ENCODE assay signal across 8 mouse cellular contexts in the genomic region with DNA sequence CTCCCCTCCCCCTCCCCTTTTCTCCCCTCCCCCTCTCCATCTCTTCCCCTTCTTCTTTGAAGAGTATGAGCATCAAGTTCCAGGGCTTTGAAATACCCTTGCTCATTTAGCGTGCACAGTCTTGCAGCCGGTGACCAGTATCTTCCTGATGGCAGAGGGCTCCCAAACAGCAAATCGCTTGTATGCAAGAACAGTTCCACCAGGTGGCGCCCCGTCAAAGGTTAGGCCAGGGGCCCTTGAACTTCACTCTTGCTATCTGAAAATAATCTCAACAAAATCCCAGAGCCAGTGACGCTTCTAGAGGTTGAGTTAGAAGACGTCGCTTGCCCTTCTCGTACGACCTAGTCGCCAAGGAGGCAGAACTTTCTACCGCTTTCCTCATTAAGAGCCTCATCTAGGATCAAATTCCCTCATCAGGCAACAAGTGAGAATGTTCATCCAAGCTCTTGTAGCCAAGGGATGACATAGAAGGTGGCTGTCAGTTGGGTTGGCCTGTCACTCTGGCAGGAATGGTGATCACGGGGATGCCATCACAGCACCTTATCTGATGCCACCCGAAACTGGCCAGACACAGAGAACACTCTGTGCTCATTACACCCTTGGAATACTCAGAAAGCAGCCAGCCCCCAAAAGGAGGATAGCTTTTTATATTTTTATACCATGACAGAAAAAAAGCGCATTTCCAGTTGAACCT.
A peak's percentile ranks its signal among the peaks of the same experiment; 100 is the strongest.
DNase-seq lines count a peak whose midpoint lies in the region; ATAC-seq and TF ChIP-seq lines count a peak whose summit lies in the region.

No protein-coding gene starts in this region.

- no peaks in the 10 kb centered on the region for H3K27me3 ChIP-seq in heart, embryonic 12.5 days (replicated peaks)
- H3K27me3 ChIP-seq in liver, postnatal 0 days (ENCODE audit: insufficient read depth, low read length) = no peaks in the 10 kb centered on the region

- H3K9ac ChIP-seq in heart, embryonic 12.5 days = no peak overlapping the region
- no peak overlapping the region for H3K9ac ChIP-seq in liver, postnatal 0 days (replicated peaks)

- WGBS in heart, embryonic 12.5 days = 25% methylated on average over 15 of the region's 15 CpGs
- WGBS in liver, postnatal 0 days (ENCODE audit: insufficient replicate concordance) = 21% methylated on average over 15 of the region's 15 CpGs

- peak; percentile 90 to 91 for DNase-seq in B cell, adult 2 months
- DNase-seq in adrenal gland, adult 18-20 months (ENCODE audit: low spot score in 2 of 2) = peak; percentile 92 to 94
- peak; percentile 92 for DNase-seq in embryo, embryonic 11 days
- peak; percentile 89 to 97 for DNase-seq in kidney, postnatal 36 days
- peak; percentile 90 for DNase-seq in liver, postnatal 0 days
- peak; percentile 51 to 58 for DNase-seq in thymus, adult 18-20 months

- no peak for TF ChIP-seq EP300 in liver, postnatal 0 days (IDR thresholded peaks at IDR 0.05; ENCODE audit: low read depth)

- no peak overlapping the region for H3K27ac ChIP-seq in heart, embryonic 12.5 days (ENCODE audit: poor library complexity, severe bottlenecking)
- no peak overlapping the region for H3K27ac ChIP-seq in liver, postnatal 0 days (ENCODE audit: low read depth)

- peak; percentile 81 for TF ChIP-seq CTCF in liver, postnatal 0 days (IDR thresholded peaks at IDR 0.05; ENCODE audit: low read depth)

- H3K4me3 ChIP-seq in heart, embryonic 12.5 days = no peak overlapping the region
- H3K4me3 ChIP-seq in liver, postnatal 0 days (ENCODE audit: low read depth, low read length) = no peak overlapping the region

- H3K4me1 ChIP-seq in heart, embryonic 12.5 days (replicated peaks) = no peaks in the 10 kb centered on the region
- peaks cover 3% of the 10 kb centered on the region; the same call in 1 of the 2 replicates for H3K4me1 ChIP-seq in liver, postnatal 0 days (ENCODE audit: insufficient read depth)

- peak overlapping the region; percentile 35 for H3K4me2 ChIP-seq in heart, embryonic 12.5 days
- no peak overlapping the region for H3K4me2 ChIP-seq in liver, postnatal 0 days (ENCODE audit: low read depth, low read length)

- no peaks in the 10 kb centered on the region for H3K9me3 ChIP-seq in heart, embryonic 12.5 days (replicated peaks)
- H3K9me3 ChIP-seq in liver, postnatal 0 days (ENCODE audit: low read length) = no peaks in the 10 kb centered on the region

- ATAC-seq in heart, embryonic 12.5 days (ENCODE audit: insufficient number of reproducible peaks, low FRiP score) = peak; percentile 71
- peak; percentile 78 for ATAC-seq in liver, postnatal 0 days
- peak; percentile 85 for ATAC-seq in neutrophil, adult 5-6 weeks (ENCODE audit: extremely low read depth, insufficient number of reproducible peaks, low FRiP score, poor library complexity, severe bottlenecking)

- no peaks in the 10 kb centered on the region for H3K36me3 ChIP-seq in heart, embryonic 12.5 days
- no peaks in the 10 kb centered on the region for H3K36me3 ChIP-seq in liver, postnatal 0 days (replicated peaks; ENCODE audit: insufficient read depth, low read length)
